Mouse (Mus musculus): ENCODE results near the gene Miox.
A peak's percentile ranks its signal among the peaks of the same experiment; 100 is the strongest.

GRCm38 (mm10) chr15:89289455-89289854 lies 44.7 kb upstream of the Miox start:
- TF ChIP-seq POLR2AphosphoS2 (IDR thresholded peaks at IDR 0.05; ENCODE audit: insufficient read length, low read depth) = peak; percentile 46
- no peak for TF ChIP-seq POLR2A (IDR thresholded peaks at IDR 0.05; ENCODE audit: insufficient read length, low read depth)
- no peak for TF ChIP-seq USF1 (IDR thresholded peaks at IDR 0.05; ENCODE audit: low read depth)
- no peak for TF ChIP-seq TCF12 (IDR thresholded peaks at IDR 0.05; ENCODE audit: insufficient read depth, poor library complexity, severe bottlenecking)
- no peak for TF ChIP-seq MAX (IDR thresholded peaks at IDR 0.05; ENCODE audit: low read depth)
- TF ChIP-seq TCF3 (IDR thresholded peaks at IDR 0.05; ENCODE audit: insufficient read length, low read depth) = no peak
- peak in 2 of 3 experiments; percentile 42 to 54 for TF ChIP-seq MYOG (IDR thresholded peaks at IDR 0.05; ENCODE audit: control insufficient read depth in 1 of 3, insufficient read depth in 1 of 3, insufficient read length in 2 of 3, low read depth in 2 of 3)
- TF ChIP-seq MYOD1 (IDR thresholded peaks at IDR 0.05; ENCODE audit: control insufficient read depth in 1 of 3, insufficient read length in 2 of 3, low read depth in 2 of 3) = peak in 1 of 3 experiments; percentile 32
- TF ChIP-seq REST (IDR thresholded peaks at IDR 0.05; ENCODE audit: insufficient read depth, insufficient read length) = no peak
- no peak for TF ChIP-seq SRF (IDR thresholded peaks at IDR 0.05; ENCODE audit: control insufficient read depth, insufficient read length, low read depth)
- no peak for TF ChIP-seq E2F4 (IDR thresholded peaks at IDR 0.05; ENCODE audit: insufficient read depth)
- no peak for TF ChIP-seq CEBPB (IDR thresholded peaks at IDR 0.05; ENCODE audit: insufficient read depth, poor library complexity, severe bottlenecking)
